Mouse (Mus musculus): ENCODE measurements around the gene Ahnak2. TPM values are rescaled to one million over a fixed set of nuclear protein-coding genes. Genes with fewer than 3 reads are reported as not detected.
"Not testable (repeated sequence)": the region's sequence is repeated elsewhere in the genome, so short reads cannot be mapped to it uniquely, and the experiment has no call there.

Gene Ahnak2
- polyA plus RNA-seq, 1 experiment from 2014 or later, result 0.17 TPM

GRCm38 (mm10) chr12:112825901-112826300, 23.4 kb upstream of the Ahnak2 start:
- Histone ChIP-seq H3K9me3 (ENCODE audit: control insufficient read depth, low read length) (no peaks in the 10 kb centered on the region), H3K4me2 (ENCODE audit: low read depth, severe bottlenecking) (no peak overlapping the region), H3K27me3 (ENCODE audit: control insufficient read depth, insufficient read depth, low read length) (no peaks in the 10 kb centered on the region), H3K27ac (replicated peaks; ENCODE audit: low read depth, low read length) (no peak overlapping the region), H3K9ac (ENCODE audit: low read length) (no peak overlapping the region), H3K36me3 (ENCODE audit: control insufficient read depth, insufficient read depth, low read length) (peaks cover 26% of the 10 kb centered on the region; the same call in 1 of the 2 replicates), H3K4me1 (ENCODE audit: control insufficient read depth, insufficient read depth, low read length) (peaks cover 28% of the 10 kb centered on the region), H3K4me3 (ENCODE audit: low read depth, low read length) (no peak overlapping the region)
- no peak for DNase-seq (ENCODE audit: low spot score)
- no peak for ATAC-seq (ENCODE audit: insufficient number of reproducible peaks, low FRiP score, low TSS enrichment, low read depth)
- WGBS, result 84% methylated on average over 5 of the region's 5 CpGs

- no peak overlapping the region for H3K9ac ChIP-seq (ENCODE audit: low read length)
- DNase-seq (ENCODE audit: low spot score) (no peak), ATAC-seq (ENCODE audit: insufficient number of reproducible peaks, low FRiP score, low TSS enrichment, low read depth) (no peak)
- H3K36me3 ChIP-seq (ENCODE audit: control insufficient read depth, insufficient read depth, low read length), result peaks cover 36% of the 10 kb centered on the region; the same call in 1 of the 2 replicates
- H3K4me2 ChIP-seq (ENCODE audit: low read depth, severe bottlenecking), result no peak overlapping the region
- 80% methylated on average over 4 of the region's 4 CpGs for WGBS
- no peaks in the 10 kb centered on the region for H3K9me3 ChIP-seq (ENCODE audit: control insufficient read depth, low read length)
- no peak overlapping the region for H3K27ac ChIP-seq (replicated peaks; ENCODE audit: low read depth, low read length)
- H3K27me3 ChIP-seq (ENCODE audit: control insufficient read depth, insufficient read depth, low read length), result no peaks in the 10 kb centered on the region
- H3K4me3 ChIP-seq (ENCODE audit: low read depth, low read length), result no peak overlapping the region
- peaks cover 24% of the 10 kb centered on the region for H3K4me1 ChIP-seq (ENCODE audit: control insufficient read depth, insufficient read depth, low read length)
Measured at GRCm38 (mm10) chr12:112823221-112823620, 20.8 kb upstream of the Ahnak2 start.

GRCm38 (mm10) chr12:112822676-112823075, 20.2 kb upstream of the Ahnak2 start:
- DNase-seq (ENCODE audit: low spot score) (no peak), ATAC-seq (ENCODE audit: insufficient number of reproducible peaks, low FRiP score, low TSS enrichment, low read depth) (no peak)
- H3K4me1 ChIP-seq (ENCODE audit: control insufficient read depth, insufficient read depth, low read length), result peaks cover 20% of the 10 kb centered on the region
- no peaks in the 10 kb centered on the region for H3K27me3 ChIP-seq (ENCODE audit: control insufficient read depth, insufficient read depth, low read length)
- no peak overlapping the region for H3K9ac ChIP-seq (ENCODE audit: low read length)
- no peak overlapping the region for H3K4me2 ChIP-seq (ENCODE audit: low read depth, severe bottlenecking)
- H3K36me3 ChIP-seq (ENCODE audit: control insufficient read depth, insufficient read depth, low read length), result peaks cover 35% of the 10 kb centered on the region; the same call in 1 of the 2 replicates
- WGBS, result 79% methylated on average over 2 of the region's 2 CpGs
- no peaks in the 10 kb centered on the region for H3K9me3 ChIP-seq (ENCODE audit: control insufficient read depth, low read length)
- no peak overlapping the region for H3K4me3 ChIP-seq (ENCODE audit: low read depth, low read length)
- no peak overlapping the region for H3K27ac ChIP-seq (replicated peaks; ENCODE audit: low read depth, low read length)

GRCm38 (mm10) chr12:112821974-112822373, 19.5 kb upstream of the Ahnak2 start:
- H3K27me3 ChIP-seq (ENCODE audit: control insufficient read depth, insufficient read depth, low read length), result no peaks in the 10 kb centered on the region
- 79% methylated on average over 4 of the region's 4 CpGs for WGBS
- no peak overlapping the region for H3K4me3 ChIP-seq (ENCODE audit: low read depth, low read length)
- no peak overlapping the region for H3K27ac ChIP-seq (replicated peaks; ENCODE audit: low read depth, low read length)
- H3K4me2 ChIP-seq (ENCODE audit: low read depth, severe bottlenecking), result no peak overlapping the region
- peaks cover 13% of the 10 kb centered on the region; the same call in 1 of the 2 replicates for H3K4me1 ChIP-seq (ENCODE audit: control insufficient read depth, insufficient read depth, low read length)
- H3K36me3 ChIP-seq (ENCODE audit: control insufficient read depth, insufficient read depth, low read length), result peaks cover 30% of the 10 kb centered on the region; the same call in 1 of the 2 replicates
- no peak for ATAC-seq (ENCODE audit: insufficient number of reproducible peaks, low FRiP score, low TSS enrichment, low read depth)
- no peak overlapping the region for H3K9ac ChIP-seq (ENCODE audit: low read length)
- DNase-seq (ENCODE audit: low spot score), result no peak
- H3K9me3 ChIP-seq (ENCODE audit: control insufficient read depth, low read length), result no peaks in the 10 kb centered on the region

GRCm38 (mm10) chr12:112821216-112821615, 18.8 kb upstream of the Ahnak2 start:
- ATAC-seq (ENCODE audit: insufficient number of reproducible peaks, low FRiP score, low TSS enrichment, low read depth) (no peak), DNase-seq (ENCODE audit: low spot score) (no peak)
- no peaks in the 10 kb centered on the region for H3K27me3 ChIP-seq (ENCODE audit: control insufficient read depth, insufficient read depth, low read length)
- peaks cover 26% of the 10 kb centered on the region; the same call in 1 of the 2 replicates for H3K36me3 ChIP-seq (ENCODE audit: control insufficient read depth, insufficient read depth, low read length)
- 71% methylated on average over 1 of the region's 1 CpGs for WGBS
- no peak overlapping the region for H3K27ac ChIP-seq (replicated peaks; ENCODE audit: low read depth, low read length)
- no peak overlapping the region for H3K4me3 ChIP-seq (ENCODE audit: low read depth, low read length)
- H3K9me3 ChIP-seq (ENCODE audit: control insufficient read depth, low read length), result no peaks in the 10 kb centered on the region
- H3K9ac ChIP-seq (ENCODE audit: low read length), result no peak overlapping the region
- peaks cover 7% of the 10 kb centered on the region; the same call in 1 of the 2 replicates for H3K4me1 ChIP-seq (ENCODE audit: control insufficient read depth, insufficient read depth, low read length)
- no peak overlapping the region for H3K4me2 ChIP-seq (ENCODE audit: low read depth, severe bottlenecking)

GRCm38 (mm10) chr12:112820401-112820999, 18.0 kb upstream of the Ahnak2 start:
- Histone ChIP-seq H3K9me3 (ENCODE audit: control insufficient read depth, low read length) (no peaks in the 10 kb centered on the region), H3K4me3 (ENCODE audit: low read depth, low read length) (no peak overlapping the region), H3K4me1 (ENCODE audit: control insufficient read depth, insufficient read depth, low read length) (peaks cover 7% of the 10 kb centered on the region; the same call in 1 of the 2 replicates), H3K9ac (ENCODE audit: low read length) (no peak overlapping the region), H3K36me3 (ENCODE audit: control insufficient read depth, insufficient read depth, low read length) (peaks cover 24% of the 10 kb centered on the region; the same call in 1 of the 2 replicates), H3K27me3 (ENCODE audit: control insufficient read depth, insufficient read depth, low read length) (no peaks in the 10 kb centered on the region), H3K27ac (replicated peaks; ENCODE audit: low read depth, low read length) (no peak overlapping the region), H3K4me2 (ENCODE audit: low read depth, severe bottlenecking) (no peak overlapping the region)
- 90% methylated on average over 12 of the region's 12 CpGs for WGBS
- no peak for DNase-seq (ENCODE audit: low spot score)
- no peak for ATAC-seq (ENCODE audit: insufficient number of reproducible peaks, low FRiP score, low TSS enrichment, low read depth)

- Histone ChIP-seq H3K27ac (replicated peaks; ENCODE audit: low read depth, low read length) (no peak overlapping the region), H3K4me2 (ENCODE audit: low read depth, severe bottlenecking) (no peak overlapping the region), H3K36me3 (ENCODE audit: control insufficient read depth, insufficient read depth, low read length) (peaks cover 20% of the 10 kb centered on the region; the same call in 1 of the 2 replicates), H3K9ac (ENCODE audit: low read length) (no peak overlapping the region), H3K9me3 (ENCODE audit: control insufficient read depth, low read length) (no peaks in the 10 kb centered on the region), H3K4me1 (ENCODE audit: control insufficient read depth, insufficient read depth, low read length) (peaks cover 7% of the 10 kb centered on the region; the same call in 1 of the 2 replicates), H3K4me3 (ENCODE audit: low read depth, low read length) (no peak overlapping the region), H3K27me3 (ENCODE audit: control insufficient read depth, insufficient read depth, low read length) (no peaks in the 10 kb centered on the region)
- WGBS, result 92% methylated on average over 8 of the region's 8 CpGs
- DNase-seq (ENCODE audit: low spot score) (no peak), ATAC-seq (ENCODE audit: insufficient number of reproducible peaks, low FRiP score, low TSS enrichment, low read depth) (no peak)
Measured at GRCm38 (mm10) chr12:112819057-112819662, 16.7 kb upstream of the Ahnak2 start.

- not testable (repeated sequence) for DNase-seq (ENCODE audit: low spot score); H3K9me3 ChIP-seq (ENCODE audit: control insufficient read depth, low read length); H3K27ac ChIP-seq (replicated peaks; ENCODE audit: low read depth, low read length); H3K9ac ChIP-seq (ENCODE audit: low read length); H3K27me3 ChIP-seq (ENCODE audit: control insufficient read depth, insufficient read depth, low read length); ATAC-seq (ENCODE audit: insufficient number of reproducible peaks, low FRiP score, low TSS enrichment, low read depth); H3K4me3 ChIP-seq (ENCODE audit: low read depth, low read length); H3K4me1 ChIP-seq (ENCODE audit: control insufficient read depth, insufficient read depth, low read length); H3K4me2 ChIP-seq (ENCODE audit: low read depth, severe bottlenecking)
- H3K36me3 ChIP-seq (ENCODE audit: control insufficient read depth, insufficient read depth, low read length), result peaks cover 19% of the 10 kb centered on the region; the same call in 1 of the 2 replicates
- WGBS, result 80% methylated on average over 7 of the region's 7 CpGs
Measured at GRCm38 (mm10) chr12:112816866-112817265, 14.4 kb upstream of the Ahnak2 start.
